Mouse (Mus musculus) midbrain, embryonic 13.5 days (tissue): ENCODE data around the gene Slc16a7. TPM values are rescaled to one million over a fixed set of nuclear protein-coding genes. Genes with fewer than 3 reads are reported as not detected.

ENCODE experiments used
- ATAC-seq: fragments of 200-750 bp; cut with Nextera tagmentation; 2 replicates; pipeline ENCODE4 v1.8.0; 2017; ENCODE audit warnings: mild to moderate bottlenecking, moderate TSS enrichment, moderate library complexity
- H3K27ac ChIP-seq: fragments of 300-500 bp; sonication (generic); 2 replicates; pipeline ENCODE4 v1.5.1; 2015; ENCODE audit warnings: inconsistent platforms, mild to moderate bottlenecking, moderate library complexity
- H3K27me3 ChIP-seq: fragments of 300-500 bp; sonication (generic); 2 replicates; pipeline ENCODE4 v1.6.1; 2015; ENCODE audit warnings: mild to moderate bottlenecking, inconsistent platforms
- H3K36me3 ChIP-seq: fragments of 300-500 bp; sonication (generic); 2 replicates; pipeline ENCODE4 v1.6.1; 2015; ENCODE audit warnings: mild to moderate bottlenecking, inconsistent platforms
- H3K4me1 ChIP-seq: fragments of 300-500 bp; sonication (generic); replicated peaks from 2 replicates; pipeline ENCODE4 v1.6.1; 2015; ENCODE audit warnings: inconsistent platforms
- H3K4me2 ChIP-seq: fragments of 300-500 bp; sonication (generic); replicated peaks from 2 replicates; pipeline ENCODE4 v1.6.1; 2015; ENCODE audit warnings: moderate library complexity, mild to moderate bottlenecking, inconsistent platforms
- H3K4me3 ChIP-seq: fragments of 300-500 bp; sonication (generic); replicated peaks from 2 replicates; pipeline ENCODE4 v1.5.1; 2015; ENCODE audit warnings: mild to moderate bottlenecking, inconsistent platforms
- H3K9ac ChIP-seq: fragments of 300-500 bp; sonication (generic); replicated peaks from 2 replicates; pipeline ENCODE4 v1.6.1; 2015; ENCODE audit warnings: mild to moderate bottlenecking, inconsistent platforms
- H3K9me3 ChIP-seq: fragments of 300-500 bp; sonication (generic); 2 replicates; pipeline ENCODE4 v1.6.1; 2016; ENCODE audit warnings: mild to moderate bottlenecking, inconsistent platforms
- WGBS: fragments of 180-500 bp; shearing (Covaris S2); methylation state at CpG from one replicate; pipeline ENCODE4 v1.1.7; 2015; 5-methylcytosine and 5-hydroxymethylcytosine counted together
- polyA plus RNA-seq: library from polyadenylated mRNA; unstranded; fragments of >200 nt; fragmentation: Nextera tagmentation; extraction: Ambion mirVana; gene quantifications from 2 replicates; pipeline ENCODE4 v1.2.1, GENCODE M21; 2015

Gene Slc16a7
- polyA plus RNA-seq: 3.3 and 4.4 TPM in 2 replicates

DNA sequence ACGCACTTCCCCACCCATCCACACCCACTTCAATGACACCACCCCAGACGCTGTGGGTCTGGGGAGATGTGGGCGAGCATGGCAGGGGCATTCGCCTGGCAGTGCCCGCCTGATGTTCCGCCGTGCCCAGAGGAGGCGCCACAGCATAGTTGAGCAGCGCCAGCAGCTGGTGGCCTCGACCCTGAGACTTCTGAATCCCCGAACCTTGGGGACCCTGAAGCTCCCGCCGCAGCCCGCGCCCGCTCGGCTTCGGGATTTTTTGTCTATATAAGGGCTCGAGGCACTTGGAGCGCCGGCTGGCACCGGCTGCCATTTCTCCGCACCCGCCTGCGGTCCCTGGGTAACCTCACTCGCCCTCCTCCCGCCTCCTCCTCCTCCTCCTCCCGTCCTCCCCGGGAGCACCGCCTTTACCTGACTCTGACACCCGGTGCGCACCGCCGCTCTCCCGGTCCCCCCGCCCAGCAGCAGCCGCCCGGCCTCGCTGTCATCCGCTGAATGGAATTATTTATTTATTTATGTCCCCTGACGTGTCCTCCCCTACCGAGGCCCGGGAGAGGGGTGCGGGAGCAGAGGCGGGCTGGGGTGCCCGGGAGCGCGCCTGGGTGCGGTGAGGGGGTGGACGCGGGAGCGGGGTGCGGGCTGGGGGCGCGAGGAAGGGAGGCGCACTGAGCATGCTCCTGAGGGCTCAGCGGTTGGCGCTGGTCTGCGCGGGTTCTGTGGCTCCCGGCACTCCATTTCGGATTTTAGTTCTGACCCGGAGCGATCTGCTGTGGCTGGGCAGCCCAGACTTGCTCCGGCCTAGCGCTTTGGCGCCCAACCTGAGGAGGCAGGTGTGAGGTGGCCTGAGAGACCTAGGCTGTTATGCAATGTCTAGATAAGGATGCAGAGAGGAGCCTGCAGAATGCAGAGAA is at the start of gene Slc16a7:
Gene Slc16a7, minus strand, starts transcription at position 590 of the 911 bp plus-strand sequence.
- WGBS: under 1% methylated on average over 67 of the region's 67 CpGs
- peak within 1 kb of the TSS; percentile 83 for H3K9ac ChIP-seq
- peak within 1 kb of the TSS; percentile 78 for H3K4me2 ChIP-seq
- peak; percentile 97 for ATAC-seq
- H3K4me3 ChIP-seq: peak within 1 kb of the TSS; percentile 74
- 0 out of 2 replicates have a peak, but pooled peaks cover 5% of the 10 kb centered on the region for H3K27me3 ChIP-seq
- no peaks in the 10 kb centered on the region for H3K36me3 ChIP-seq
- no peaks in the 10 kb centered on the region for H3K9me3 ChIP-seq
- peak within 1 kb of the TSS; percentile 75 for H3K27ac ChIP-seq
- peaks cover 20% of the 10 kb centered on the region for H3K4me1 ChIP-seq

- Histone ChIP-seq H3K9me3 (no peaks in the 10 kb centered on the region), H3K27ac (no peak overlapping the region), H3K9ac (no peak overlapping the region), H3K27me3 (no peaks in the 10 kb centered on the region), H3K4me2 (no peak overlapping the region), H3K4me1 (no peaks in the 10 kb centered on the region), H3K4me3 (no peak overlapping the region), H3K36me3 (no peaks in the 10 kb centered on the region)
- no peak for ATAC-seq
- 75% methylated on average over 6 of the region's 6 CpGs for WGBS
Measured at GRCm38 (mm10) chr10:125418795-125419194, 29.5 kb upstream of the Slc16a7 start.

DNA sequence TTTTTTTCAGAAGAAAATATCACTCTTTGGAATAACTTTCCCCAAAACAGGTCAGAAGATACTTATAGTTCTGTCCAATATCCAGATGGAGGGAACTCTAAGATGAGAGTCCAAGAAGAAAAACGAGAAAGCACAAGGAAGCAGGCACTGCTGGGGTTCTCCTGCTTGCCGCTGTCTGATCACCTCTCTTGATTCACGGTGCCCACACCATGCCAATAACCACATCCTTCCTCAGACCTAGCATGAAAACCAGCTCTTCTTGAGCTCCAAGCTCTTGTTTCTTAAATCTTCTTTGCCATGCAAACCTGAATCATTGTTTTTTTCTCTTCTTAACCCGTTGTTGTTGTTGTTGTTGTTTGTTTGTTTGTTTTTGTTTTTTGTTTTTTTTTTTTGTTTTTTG is 10.5 kb upstream of the Slc16a7 start:
- Histone ChIP-seq H3K4me2 (no peak overlapping the region), H3K27ac (no peak overlapping the region), H3K27me3 (no peaks in the 10 kb centered on the region), H3K9me3 (no peaks in the 10 kb centered on the region), H3K4me1 (no peaks in the 10 kb centered on the region), H3K9ac (no peak overlapping the region), H3K4me3 (no peak overlapping the region), H3K36me3 (no peaks in the 10 kb centered on the region)
- ATAC-seq: no peak
- WGBS: 93% methylated on average over 4 of the region's 4 CpGs

GRCm38 (mm10) chr10:125390011-125390410 is 746 bp upstream of the Slc16a7 start:
- Histone ChIP-seq H3K4me1 (peaks cover 20% of the 10 kb centered on the region), H3K9ac (peak overlapping the region; percentile 83; the same call in 1 of the 2 replicates), H3K4me3 (peak overlapping the region; percentile 74), H3K9me3 (no peaks in the 10 kb centered on the region), H3K4me2 (peak overlapping the region; percentile 78), H3K27me3 (0 out of 2 replicates have a peak, but pooled peaks cover 5% of the 10 kb centered on the region), H3K36me3 (no peaks in the 10 kb centered on the region), H3K27ac (no peak overlapping the region)
- no peak for ATAC-seq
- 89% methylated on average over 6 of the region's 6 CpGs for WGBS

GRCm38 (mm10) chr10:125388481-125388875 is 787 bp downstream of the Slc16a7 start:
- Histone ChIP-seq H3K27ac (0 out of 2 replicates have a peak overlapping the region, but pooled peaks have one; percentile 75), H3K4me3 (peak overlapping the region; percentile 74), H3K9me3 (no peaks in the 10 kb centered on the region), H3K27me3 (0 out of 2 replicates have a peak, but pooled peaks cover 5% of the 10 kb centered on the region), H3K4me1 (peaks cover 20% of the 10 kb centered on the region), H3K4me2 (peak overlapping the region; percentile 78), H3K9ac (peak overlapping the region; percentile 83), H3K36me3 (no peaks in the 10 kb centered on the region)
- WGBS: 11% methylated on average over 7 of the region's 7 CpGs
- peak; percentile 29 for ATAC-seq

- Histone ChIP-seq H3K9ac (no peak overlapping the region), H3K4me2 (peak overlapping the region; percentile 78), H3K36me3 (no peaks in the 10 kb centered on the region), H3K27me3 (0 out of 2 replicates have a peak, but pooled peaks cover 5% of the 10 kb centered on the region), H3K4me1 (peaks cover 20% of the 10 kb centered on the region), H3K27ac (no peak overlapping the region), H3K4me3 (no peak overlapping the region), H3K9me3 (no peaks in the 10 kb centered on the region)
- 36% methylated on average over 14 of the region's 14 CpGs for WGBS
- ATAC-seq: no peak
Measured at GRCm38 (mm10) chr10:125387782-125388415, 1.4 kb downstream of the Slc16a7 start.

DNA sequence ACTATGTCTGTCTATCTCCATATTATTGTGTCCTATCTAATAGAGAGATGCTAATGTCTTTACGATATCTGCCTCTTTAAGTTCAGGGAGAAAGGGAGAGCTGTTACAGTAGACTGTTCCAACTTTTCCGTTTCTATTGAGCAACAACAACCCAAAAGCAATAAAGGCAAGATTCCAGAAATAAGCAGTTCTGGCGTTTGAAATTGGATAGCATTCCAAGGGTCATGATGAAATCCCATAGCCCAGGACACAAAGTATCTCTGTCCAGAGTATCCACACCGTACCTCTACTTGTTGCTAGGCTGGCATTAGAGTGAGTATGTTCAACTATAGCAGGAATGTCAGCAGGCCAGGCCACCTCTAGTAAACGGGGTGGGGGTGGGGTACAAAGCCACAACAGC is 13.7 kb downstream of the Slc16a7 start:
- no peak for ATAC-seq
- 84% methylated on average over 5 of the region's 5 CpGs for WGBS
- Histone ChIP-seq H3K4me2 (no peak overlapping the region), H3K9ac (no peak overlapping the region), H3K27me3 (no peaks in the 10 kb centered on the region), H3K27ac (no peak overlapping the region), H3K36me3 (peaks cover 6% of the 10 kb centered on the region), H3K4me3 (no peak overlapping the region), H3K9me3 (no peaks in the 10 kb centered on the region), H3K4me1 (no peaks in the 10 kb centered on the region)

DNA sequence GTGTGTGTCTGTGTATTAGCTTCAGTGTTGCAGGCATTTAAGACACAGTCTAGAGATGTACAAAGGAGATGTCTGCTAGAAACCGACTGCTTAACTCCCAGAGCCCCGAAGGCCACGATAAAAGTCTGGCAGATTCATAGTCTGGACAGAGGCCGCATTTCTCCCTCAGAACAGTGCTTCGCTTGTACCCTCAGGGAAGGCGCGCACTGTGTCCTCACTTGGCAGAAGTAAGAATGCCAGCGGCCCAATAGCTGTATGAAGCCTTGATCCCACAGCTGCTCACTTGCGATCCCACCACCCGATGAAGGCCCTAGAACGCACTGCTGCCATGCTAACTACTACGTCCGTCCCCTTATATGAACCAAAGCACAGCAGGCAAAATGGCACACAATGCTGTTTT is 16.6 kb downstream of the Slc16a7 start:
- Histone ChIP-seq H3K27me3 (no peaks in the 10 kb centered on the region), H3K4me1 (no peaks in the 10 kb centered on the region), H3K27ac (no peak overlapping the region), H3K36me3 (peaks cover 6% of the 10 kb centered on the region), H3K4me3 (no peak overlapping the region), H3K9me3 (no peaks in the 10 kb centered on the region), H3K9ac (no peak overlapping the region), H3K4me2 (no peak overlapping the region)
- ATAC-seq: no peak
- 94% methylated on average over 13 of the region's 13 CpGs for WGBS

- ATAC-seq: no peak
- H3K36me3 ChIP-seq: peaks cover 6% of the 10 kb centered on the region
- no peaks in the 10 kb centered on the region for H3K4me1 ChIP-seq
- WGBS: 82% methylated on average over 11 of the region's 11 CpGs
- no peaks in the 10 kb centered on the region for H3K27me3 ChIP-seq
- no peak overlapping the region for H3K4me2 ChIP-seq
- H3K9ac ChIP-seq: no peak overlapping the region
- no peaks in the 10 kb centered on the region for H3K9me3 ChIP-seq
- H3K4me3 ChIP-seq: no peak overlapping the region
- no peak overlapping the region for H3K27ac ChIP-seq
Measured at GRCm38 (mm10) chr10:125371451-125371850, 17.8 kb downstream of the Slc16a7 start.

DNA sequence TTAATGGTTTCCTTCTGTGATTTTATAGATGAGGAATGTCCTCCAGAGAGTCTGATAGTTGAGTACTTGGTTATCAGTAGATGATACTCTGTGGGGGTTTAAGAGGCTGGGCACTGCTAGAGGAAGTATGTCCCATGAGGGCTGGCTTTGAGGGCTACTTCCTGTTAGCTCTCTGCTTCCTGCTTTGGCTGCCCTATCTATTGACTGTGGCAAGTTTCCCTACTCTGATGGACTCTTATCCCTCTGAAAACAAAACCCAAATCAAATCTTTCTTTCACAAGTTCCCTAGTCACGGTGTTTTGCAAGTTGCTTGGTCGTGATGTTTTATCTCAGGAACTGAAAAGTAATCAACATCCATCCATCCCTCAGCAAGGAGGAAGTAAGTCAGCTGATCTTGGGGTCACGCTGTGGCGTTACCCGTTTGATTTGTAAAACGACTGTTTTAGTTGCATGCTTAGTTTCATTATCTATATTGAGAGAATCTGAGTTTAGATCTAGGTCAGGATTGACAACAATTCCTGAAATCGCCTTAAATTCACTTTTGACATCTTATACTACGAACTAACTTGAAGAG is 19.1 kb downstream of the Slc16a7 start:
- no peaks in the 10 kb centered on the region for H3K9me3 ChIP-seq
- no peak overlapping the region for H3K9ac ChIP-seq
- no peak for ATAC-seq
- H3K4me1 ChIP-seq: no peaks in the 10 kb centered on the region
- peaks cover 6% of the 10 kb centered on the region for H3K36me3 ChIP-seq
- H3K4me3 ChIP-seq: no peak overlapping the region
- 91% methylated on average over 8 of the region's 8 CpGs for WGBS
- no peak overlapping the region for H3K4me2 ChIP-seq
- no peak overlapping the region for H3K27ac ChIP-seq
- H3K27me3 ChIP-seq: no peaks in the 10 kb centered on the region

- H3K4me1 ChIP-seq: no peaks in the 10 kb centered on the region
- H3K9me3 ChIP-seq: no peaks in the 10 kb centered on the region
- H3K27me3 ChIP-seq: no peaks in the 10 kb centered on the region
- 89% methylated on average over 7 of the region's 7 CpGs for WGBS
- H3K27ac ChIP-seq: no peak overlapping the region
- H3K9ac ChIP-seq: no peak overlapping the region
- ATAC-seq: no peak
- H3K4me2 ChIP-seq: no peak overlapping the region
- no peak overlapping the region for H3K4me3 ChIP-seq
- H3K36me3 ChIP-seq: no peaks in the 10 kb centered on the region
Measured at GRCm38 (mm10) chr10:125358479-125358878, 30.8 kb downstream of the Slc16a7 start.

- H3K4me3 ChIP-seq: no peak overlapping the region
- H3K4me1 ChIP-seq: 0 out of 2 replicates have a peak, but pooled peaks cover 5% of the 10 kb centered on the region
- no peak overlapping the region for H3K27ac ChIP-seq
- no peak for ATAC-seq
- no peaks in the 10 kb centered on the region; the same call in 1 of the 2 replicates for H3K9me3 ChIP-seq
- H3K9ac ChIP-seq: no peak overlapping the region
- no peaks in the 10 kb centered on the region for H3K36me3 ChIP-seq
- H3K4me2 ChIP-seq: no peak overlapping the region
- no peaks in the 10 kb centered on the region for H3K27me3 ChIP-seq
- 54% methylated on average over 7 of the region's 7 CpGs for WGBS
Measured at GRCm38 (mm10) chr10:125352805-125353204, 36.5 kb downstream of the Slc16a7 start.
